Mouse (Mus musculus) kidney, postnatal 36 days (tissue): Measurements from ENCODE around the gene Tas2r139.
"Not testable (repeated sequence)": the region's sequence is repeated elsewhere in the genome, so short reads cannot be mapped to it uniquely, and the experiment has no call there.

ENCODE experiments used
- DNase-seq, 2 experiments: peaks; one replicate each; pipeline ENCODE4 v3.0.0; 2021 to 2022; ENCODE audit warnings: mixed read lengths in 2 of 2

Gene Tas2r139

GRCm38 (mm10) chr6:42140636-42141035, at the start of gene Tas2r139:
TSS of gene Tas2r139 (plus strand) at chr6:42140936.
- no peak for DNase-seq

- not testable (repeated sequence) for DNase-seq
These were observed 10.4 kb downstream of the Tas2r139 start for GRCm38 (mm10) chr6:42151115-42151514.

- no peak for DNase-seq
These were observed 41.7 kb downstream of the Tas2r139 start for GRCm38 (mm10) chr6:42182462-42182861.

GRCm38 (mm10) chr6:42186230-42186629, 45.5 kb downstream of the Tas2r139 start:
- peak in 1 of 2 experiments; percentile 16 for DNase-seq
